Comparison of ENCODE assay signal across 15 mouse cellular contexts in the genomic region with DNA sequence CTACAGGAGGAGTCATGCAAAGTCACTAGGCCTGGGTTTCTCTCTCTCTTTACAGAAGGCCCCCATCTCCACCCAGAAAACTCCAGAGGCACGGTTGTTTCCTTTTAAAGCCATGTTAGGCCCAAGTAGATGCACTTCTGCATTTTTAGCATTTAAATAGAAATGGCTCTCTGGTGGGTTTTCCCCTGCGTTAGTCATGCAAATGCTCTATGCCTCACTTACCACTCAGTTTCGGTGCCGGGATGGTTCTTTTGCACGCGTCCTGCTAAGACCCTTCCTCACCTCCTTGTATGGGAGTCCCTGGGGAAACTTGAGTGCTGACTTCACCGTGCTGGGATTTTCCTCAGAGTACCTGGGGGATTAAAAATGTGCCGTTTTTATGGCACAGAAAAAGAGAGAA. TPM values are rescaled to one million over a fixed set of nuclear protein-coding genes. Genes with fewer than 3 reads are reported as not detected.
DNase-seq lines count a peak whose midpoint lies in the region; ATAC-seq and TF ChIP-seq lines count a peak whose summit lies in the region.
"Had no signal": no experiment of that assay in that cellular context is flagged by ENCODE, and none has a peak within 500 bp of the region (broad histone marks: within the 10 kb centered on the region; RNA-seq: fewer than 3 reads in every experiment).

No protein-coding gene starts in this region.

- no peaks in the 10 kb centered on the region for H3K4me1 ChIP-seq in forebrain, embryonic 12.5 days
- H3K4me1 ChIP-seq: forebrain, embryonic 15.5 days; lung, embryonic 15.5 days; midbrain, embryonic 13.5 days had no signal

- no peak overlapping the region for H3K27ac ChIP-seq in left cerebral cortex, adult 2 months
- no peak overlapping the region for H3K27ac ChIP-seq in forebrain, embryonic 12.5 days
- H3K27ac ChIP-seq: forebrain, embryonic 15.5 days; lung, embryonic 15.5 days; midbrain, embryonic 13.5 days; neural tube, embryonic 15.5 days had no signal

- ATAC-seq in monocyte, adult 5-6 weeks (replicated peaks; ENCODE audit: insufficient number of reproducible peaks, low FRiP score, low TSS enrichment, poor library complexity, severe bottlenecking) = peak; percentile 66
- no peak for ATAC-seq in forebrain, embryonic 12.5 days (ENCODE audit: low FRiP score)
- ATAC-seq: forebrain, embryonic 15.5 days; midbrain, embryonic 13.5 days had no signal

- no peaks in the 10 kb centered on the region for H3K27me3 ChIP-seq in forebrain, embryonic 12.5 days
- H3K27me3 ChIP-seq: forebrain, embryonic 15.5 days; lung, embryonic 15.5 days; midbrain, embryonic 13.5 days; neural tube, embryonic 15.5 days had no signal

- no peak for TF ChIP-seq CTCF in left cerebral cortex, adult 2 months (IDR thresholded peaks at IDR 0.05)

- 69% methylated on average over 8 of the region's 8 CpGs for WGBS in forebrain, embryonic 12.5 days

- no peak overlapping the region for H3K4me3 ChIP-seq in left cerebral cortex, adult 2 months
- H3K4me3 ChIP-seq in forebrain, embryonic 12.5 days (replicated peaks) = no peak overlapping the region
- H3K4me3 ChIP-seq: forebrain, embryonic 15.5 days; lung, embryonic 15.5 days; midbrain, embryonic 13.5 days; neural tube, embryonic 15.5 days had no signal

- DNase-seq in A20 (ENCODE audit: low read depth, low spot score) = peak; percentile 94
- peak; percentile 16 for DNase-seq in CD4-positive helper T cell, adult 2 months (ENCODE audit: low read depth, low spot score)
- DNase-seq in brain, adult 2 months (ENCODE audit: low read depth, low spot score) = peak; percentile 5
- DNase-seq in urinary bladder, postnatal 25 days (ENCODE audit: low spot score) = no peak
- no peak for DNase-seq in left cerebral cortex, adult 2 months (ENCODE audit: extremely low spot score in 1 of 2, low spot score in 2 of 2)
- DNase-seq: adrenal gland, postnatal 14 days; cerebellum, adult 18-20 months; gastrocnemius, postnatal 10 days; kidney, adult 8-10 months had no signal

- no peak overlapping the region for H3K9ac ChIP-seq in forebrain, embryonic 12.5 days
- H3K9ac ChIP-seq: forebrain, embryonic 15.5 days; lung, embryonic 15.5 days; midbrain, embryonic 13.5 days; neural tube, embryonic 15.5 days had no signal

- no peaks in the 10 kb centered on the region for H3K9me3 ChIP-seq in forebrain, embryonic 12.5 days
- H3K9me3 ChIP-seq: forebrain, embryonic 15.5 days; lung, embryonic 15.5 days; midbrain, embryonic 13.5 days; neural tube, embryonic 15.5 days had no signal

- H3K36me3 ChIP-seq in forebrain, embryonic 12.5 days (replicated peaks) = no peaks in the 10 kb centered on the region
- H3K36me3 ChIP-seq: forebrain, embryonic 15.5 days; lung, embryonic 15.5 days; midbrain, embryonic 13.5 days; neural tube, embryonic 15.5 days had no signal

- intact Hi-C loops in left cerebral cortex, adult 2 months (cut with DNase I) = loop anchor here (5.0 to 10.0 kb wide), 2 partner anchors 269 to 481 kb away; no protein-coding TSS in a partner anchor

- H3K4me2 ChIP-seq in forebrain, embryonic 12.5 days = no peak overlapping the region
- H3K4me2 ChIP-seq: forebrain, embryonic 15.5 days; lung, embryonic 15.5 days; midbrain, embryonic 13.5 days; neural tube, embryonic 15.5 days had no signal

RNA-seq across cellular contexts. Expression of gene Wee1, which starts 44.4 kb away (rescaled TPM):
- 1.2 to 2.8 TPM (median 2.2 TPM) in 3 replicates for total RNA-seq in monocyte, adult 5-6 weeks (2017)
- 10 to 100 TPM; 25.8 to 27.0 TPM for total RNA-seq in left cerebral cortex, adult 2 months (2021)
- 36.9 and 39.3 TPM in 2 replicates for polyA plus RNA-seq in forebrain, embryonic 12.5 days (2016; fragmentation: Nextera tagmentation; extraction: Ambion mirVana)

RNA-seq across cellular contexts. Expression of gene Swap70, which starts 55.3 kb away (rescaled TPM):
- 76.0 to 118 TPM (median 83.2 TPM) in 3 replicates for total RNA-seq in monocyte, adult 5-6 weeks (2017)
- 10 to 100 TPM; 11.6 to 12.2 TPM for total RNA-seq in left cerebral cortex, adult 2 months (2021)
- polyA plus RNA-seq in forebrain, embryonic 12.5 days (2016; fragmentation: Nextera tagmentation; extraction: Ambion mirVana) = 22.2 and 24.0 TPM in 2 replicates

Comparison
In these comparisons a context has a peak if more than half of its experiments do, and no peak if none do; other contexts are left out.
1. DNase-seq: peak in A20 (single experiment), CD4-positive helper T cell, adult 2 months (single experiment) and brain, adult 2 months (single experiment); none in urinary bladder, postnatal 25 days (single experiment) and left cerebral cortex, adult 2 months (0 of 2).